In the genomic region with DNA sequence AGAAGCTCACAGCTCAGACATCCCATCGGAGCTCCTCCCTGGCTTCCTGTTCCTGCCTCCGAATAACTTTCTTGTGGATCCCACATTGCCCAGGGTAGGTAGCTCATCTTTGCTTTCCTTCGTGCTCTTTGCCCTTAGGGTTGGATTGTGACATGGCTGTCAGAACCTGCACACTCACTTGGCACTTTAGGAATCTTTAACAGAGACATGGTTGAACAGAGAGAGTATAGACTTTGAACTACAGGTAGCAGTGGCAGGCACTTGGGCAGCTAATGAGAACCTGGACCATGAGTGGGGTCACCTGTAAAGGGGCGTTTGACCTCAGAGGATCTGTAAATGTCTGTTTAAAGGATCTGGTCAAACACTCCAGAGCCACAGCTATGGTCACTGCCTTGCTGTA, we compare ENCODE assay signal across 24 mouse cellular contexts.
DNase-seq lines count a peak whose midpoint lies in the region; ATAC-seq and TF ChIP-seq lines count a peak whose summit lies in the region.
"Had no signal": no experiment of that assay in that cellular context is flagged by ENCODE, and none has a peak within 500 bp of the region (broad histone marks: within the 10 kb centered on the region; RNA-seq: fewer than 3 reads in every experiment).

No protein-coding gene starts in this region.

- H3K36me3 ChIP-seq in kidney, postnatal 0 days (ENCODE audit: insufficient read depth, low read length), result no peaks in the 10 kb centered on the region
- H3K36me3 ChIP-seq: forebrain, embryonic 10.5 days; hindbrain, embryonic 12.5 days had no signal

- H3K9me3 ChIP-seq in kidney, postnatal 0 days (replicated peaks; ENCODE audit: low read length), result no peaks in the 10 kb centered on the region
- H3K9me3 ChIP-seq: forebrain, embryonic 10.5 days; forebrain, embryonic 13.5 days; hindbrain, embryonic 12.5 days had no signal

- H3K4me2 ChIP-seq in kidney, postnatal 0 days (ENCODE audit: low read length), result no peak overlapping the region
- H3K4me2 ChIP-seq: forebrain, embryonic 13.5 days; heart, embryonic 11.5 days; hindbrain, embryonic 12.5 days had no signal

- H3K27me3 ChIP-seq in kidney, postnatal 0 days (ENCODE audit: insufficient read depth, low read length), result no peaks in the 10 kb centered on the region
- H3K27me3 ChIP-seq: forebrain, embryonic 13.5 days; hindbrain, embryonic 12.5 days had no signal

- WGBS in kidney, postnatal 0 days, result 73% methylated on average over 4 of the region's 4 CpGs

- H3K27ac ChIP-seq in kidney, postnatal 0 days, result no peak overlapping the region
- H3K27ac ChIP-seq: forebrain, embryonic 10.5 days; forebrain, embryonic 13.5 days; gastrocnemius, adult 2 months; hindbrain, embryonic 12.5 days had no signal

- no peak for TF ChIP-seq CTCF in kidney, postnatal 0 days (IDR thresholded peaks at IDR 0.05; ENCODE audit: low read depth)

- peak; percentile 63 for ATAC-seq in kidney, postnatal 0 days (replicated peaks; ENCODE audit: low FRiP score, low read depth)
- ATAC-seq: activated CD4-positive, CD25-positive, alpha-beta regulatory T cell, adult 4 months; CD4-positive, CD25-positive, alpha-beta regulatory T cell, adult 4 months; forebrain, embryonic 13.5 days; forebrain, postnatal 0 days; hindbrain, embryonic 16.5 days had no signal

- H3K9ac ChIP-seq in kidney, postnatal 0 days (ENCODE audit: low read depth, low read length), result no peak overlapping the region
- H3K9ac ChIP-seq: forebrain, embryonic 13.5 days; forebrain, postnatal 0 days; hindbrain, embryonic 12.5 days had no signal

- no peak overlapping the region for H3K4me3 ChIP-seq in kidney, postnatal 0 days (replicated peaks; ENCODE audit: low read depth, low read length)
- H3K4me3 ChIP-seq: forebrain, embryonic 10.5 days; forebrain, embryonic 13.5 days; gastrocnemius, adult 2 months; hindbrain, embryonic 12.5 days had no signal

- 0 out of 2 replicates have a peak, but pooled peaks cover 9% of the 10 kb centered on the region for H3K4me1 ChIP-seq in kidney, postnatal 0 days (replicated peaks; ENCODE audit: insufficient read depth, low read length)
- H3K4me1 ChIP-seq: forebrain, embryonic 13.5 days had no signal

- peak; percentile 29 to 61 for DNase-seq in kidney, adult 8-10 months
- DNase-seq in kidney, adult 18-20 months, result no peak
- DNase-seq in ES-CJ7 (ENCODE audit: low read depth, low spot score), result peak; percentile 0
- DNase-seq in kidney, postnatal 0 days (ENCODE audit: low spot score), result peak; percentile 25
- DNase-seq in kidney, postnatal 36 days, result peak; percentile 32 to 52
- DNase-seq in embryo, embryonic 9.5 days (ENCODE audit: extremely low spot score), result no peak
- DNase-seq: adrenal gland, adult 8-10 months; adrenal gland, postnatal 25 days; cerebellum, adult 11-12 months; cerebellum, adult 8-10 months; cerebellum, postnatal 10 days; cerebellum, postnatal 36 days; embryo, embryonic 11 days; forebrain, postnatal 0 days; gastrocnemius, adult 2 months; gastrocnemius, postnatal 14 days; heart, adult 11 months had no signal

Comparison
In these comparisons a context has a peak if more than half of its experiments do, and no peak if none do; other contexts are left out.
1. DNase-seq: peak in kidney, adult 8-10 months (2 of 2), ES-CJ7 (single experiment), kidney, postnatal 0 days (single experiment) and kidney, postnatal 36 days (2 of 2); none in kidney, adult 18-20 months (single experiment) and embryo, embryonic 9.5 days (single experiment).